Mouse (Mus musculus): ENCODE data around the gene Meis1.

- TF ChIP-seq CTCF (IDR thresholded peaks at IDR 0.05; ENCODE audit: control insufficient read depth, insufficient read depth, low read length): no peak
- TF ChIP-seq POLR2A (IDR thresholded peaks at IDR 0.05; ENCODE audit: borderline replicate concordance, control insufficient read depth, low read depth, low read length): no peak
These were observed 11.0 kb downstream of the Meis1 start for GRCm38 (mm10) chr11:19007541-19008424.

Measured in bone marrow, adult 2 months (tissue).